Mouse (Mus musculus) embryonic facial prominence, embryonic 13.5 days (tissue): Measurements from ENCODE around the gene Gbx1. TPM values are rescaled to one million over a fixed set of nuclear protein-coding genes. Genes with fewer than 3 reads are reported as not detected.
A peak's percentile ranks its signal among the peaks of the same experiment; 100 is the strongest.

ENCODE experiments used
- ATAC-seq: fragments of 200-750 bp; cut with Nextera tagmentation; 2 replicates; pipeline ENCODE4 v1.8.0; 2017; ENCODE audit warnings: low read depth; ENCODE audit not compliant: insufficient number of reproducible peaks, insufficient read depth, low FRiP score, low TSS enrichment
- H3K27ac ChIP-seq: fragments of 300-500 bp; sonication (generic); 2 replicates; pipeline ENCODE4 v1.5.1; 2015; ENCODE audit warnings: moderate library complexity, mild to moderate bottlenecking, inconsistent platforms
- H3K27me3 ChIP-seq: fragments of 300-500 bp; sonication (generic); 2 replicates; pipeline ENCODE4 v1.6.1; 2015; ENCODE audit warnings: mild to moderate bottlenecking, inconsistent platforms
- H3K36me3 ChIP-seq: fragments of 300-500 bp; sonication (generic); 2 replicates; pipeline ENCODE4 v1.6.1; 2015; ENCODE audit warnings: mild to moderate bottlenecking, inconsistent platforms
- H3K4me1 ChIP-seq: fragments of 300-500 bp; sonication (generic); 2 replicates; pipeline ENCODE4 v1.6.1; 2015; ENCODE audit warnings: inconsistent platforms
- H3K4me2 ChIP-seq: fragments of 300-500 bp; sonication (generic); 2 replicates; pipeline ENCODE4 v1.6.1; 2015; ENCODE audit warnings: moderate library complexity, mild to moderate bottlenecking, inconsistent platforms
- H3K4me3 ChIP-seq: fragments of 300-500 bp; sonication (generic); 2 replicates; pipeline ENCODE4 v1.5.1; 2015; ENCODE audit warnings: mild to moderate bottlenecking, inconsistent platforms
- H3K9ac ChIP-seq: fragments of 300-500 bp; sonication (generic); 2 replicates; pipeline ENCODE4 v1.6.1; 2015; ENCODE audit warnings: mild to moderate bottlenecking, inconsistent platforms
- H3K9me3 ChIP-seq: fragments of 300-500 bp; sonication (generic); 2 replicates; pipeline ENCODE4 v1.6.1; 2016; ENCODE audit warnings: inconsistent platforms
- WGBS: fragments of 180-500 bp; shearing (Covaris S2); methylation state at CpG from one replicate; pipeline ENCODE4 v1.1.7; 2015; ENCODE audit warnings: mixed read lengths; 5-methylcytosine and 5-hydroxymethylcytosine counted together
- polyA plus RNA-seq: library from polyadenylated mRNA; unstranded; fragments of >200 nt; fragmentation: Nextera tagmentation; extraction: Ambion mirVana; gene quantifications from 2 replicates; pipeline ENCODE4 v1.2.1, GENCODE M21; 2015

Gbx1 gene
- polyA plus RNA-seq, 1 experiment from 2014 or later: 0.11 TPM

DNA sequence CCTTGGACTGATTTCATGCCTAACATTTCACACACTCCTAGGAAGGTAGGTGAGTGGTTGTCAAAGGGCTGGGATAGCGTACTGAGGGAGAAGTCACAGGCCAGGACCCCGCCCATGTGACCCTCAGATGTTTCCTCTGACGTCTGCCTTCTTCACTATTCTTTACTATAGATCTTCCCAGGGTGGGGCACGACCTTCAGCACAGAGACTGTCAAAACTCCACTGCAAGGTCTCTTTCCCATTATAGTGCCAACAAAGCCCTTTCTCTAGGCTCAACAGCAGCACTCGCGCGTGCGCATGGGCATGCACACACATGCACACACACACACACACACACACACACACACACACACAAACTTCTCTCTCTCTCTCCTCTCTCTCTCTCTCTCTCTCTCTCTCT, 3.2 kb downstream of the Gbx1 start:
- peaks cover 91% of the 10 kb centered on the region for H3K27me3 ChIP-seq
- ATAC-seq: no peak
- no peak overlapping the region for H3K4me2 ChIP-seq
- H3K27ac ChIP-seq: no peak overlapping the region
- no peaks in the 10 kb centered on the region for H3K9me3 ChIP-seq
- no peak overlapping the region for H3K4me3 ChIP-seq
- 40% methylated on average over 8 of the region's 8 CpGs for WGBS
- peaks cover 15% of the 10 kb centered on the region for H3K4me1 ChIP-seq
- no peak overlapping the region for H3K9ac ChIP-seq
- no peaks in the 10 kb centered on the region for H3K36me3 ChIP-seq

DNA sequence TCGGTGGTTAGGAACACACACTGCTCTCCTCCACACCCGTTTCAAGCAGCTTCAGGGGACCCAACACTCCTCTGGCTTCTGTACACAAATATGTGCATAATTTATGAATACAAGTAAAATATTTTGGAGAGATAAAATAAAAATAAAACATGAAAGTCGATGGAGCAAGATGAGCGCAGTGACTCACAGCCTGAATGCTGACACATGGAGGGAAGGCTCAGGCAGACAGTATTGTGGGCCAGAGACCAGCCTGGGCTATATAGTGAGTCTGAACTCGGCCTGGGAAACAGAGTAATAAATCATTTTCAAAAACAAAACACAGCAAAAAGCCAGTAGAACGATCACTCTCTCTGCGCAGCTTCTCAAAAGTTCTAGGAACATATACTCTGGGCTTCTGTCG, 5.6 kb downstream of the Gbx1 start:
- ATAC-seq: no peak
- Histone ChIP-seq H3K4me3 (no peak overlapping the region), H3K27me3 (peaks cover 85% of the 10 kb centered on the region), H3K9ac (no peak overlapping the region), H3K27ac (no peak overlapping the region), H3K4me1 (peaks cover 11% of the 10 kb centered on the region), H3K36me3 (no peaks in the 10 kb centered on the region), H3K4me2 (no peak overlapping the region), H3K9me3 (no peaks in the 10 kb centered on the region)
- WGBS: 67% methylated on average over 8 of the region's 8 CpGs

DNA sequence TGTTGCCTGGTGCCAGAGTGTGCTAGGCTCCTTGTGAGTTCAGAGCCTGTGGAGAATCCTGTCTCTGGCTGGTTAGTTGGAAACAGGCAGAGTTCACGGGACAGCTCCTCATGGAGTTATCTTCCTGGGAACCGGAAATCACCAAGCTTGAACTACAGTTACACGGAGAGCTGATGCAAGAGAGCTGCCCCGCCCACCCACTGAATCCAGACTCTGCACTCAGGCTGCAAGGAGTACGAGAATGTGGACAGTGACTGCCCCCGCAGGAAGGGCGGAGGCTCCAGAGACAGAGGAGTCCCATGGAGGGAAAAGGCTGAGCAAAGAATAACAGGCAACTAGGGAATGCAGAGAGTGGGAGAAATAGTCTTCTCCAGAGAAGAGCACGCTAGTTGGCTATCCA, 14.7 kb downstream of the Gbx1 start:
- H3K4me1 ChIP-seq: peaks cover 10% of the 10 kb centered on the region
- no peaks in the 10 kb centered on the region for H3K36me3 ChIP-seq
- peaks cover 10% of the 10 kb centered on the region; the same call in 1 of the 2 replicates for H3K27me3 ChIP-seq
- H3K9me3 ChIP-seq: no peaks in the 10 kb centered on the region
- no peak overlapping the region for H3K4me3 ChIP-seq
- no peak overlapping the region for H3K9ac ChIP-seq
- H3K4me2 ChIP-seq: no peak overlapping the region
- no peak overlapping the region for H3K27ac ChIP-seq
- 39% methylated on average over 8 of the region's 8 CpGs for WGBS
- no peak for ATAC-seq

DNA sequence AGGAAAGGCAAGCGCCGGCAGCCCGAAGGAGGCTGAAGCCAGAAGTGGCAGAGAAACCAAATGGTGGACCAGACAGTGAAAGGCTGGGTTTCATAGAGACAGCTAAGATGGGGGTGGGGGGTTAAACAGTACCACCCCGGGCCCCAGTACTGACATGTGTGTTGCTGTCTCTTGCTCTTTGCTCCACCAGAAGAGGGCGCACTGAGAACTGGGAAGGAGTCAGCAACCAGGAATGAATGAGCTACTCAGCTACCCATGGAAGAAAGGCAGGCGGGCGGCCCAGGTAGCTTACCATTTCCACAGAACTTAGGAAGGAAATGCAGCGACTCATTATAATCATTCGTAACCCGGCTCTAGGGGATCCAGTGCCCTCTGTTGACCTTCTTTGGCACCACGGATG, 16.4 kb downstream of the Gbx1 start:
- H3K4me3 ChIP-seq: no peak overlapping the region
- no peak overlapping the region for H3K4me2 ChIP-seq
- no peak for ATAC-seq
- no peak overlapping the region for H3K9ac ChIP-seq
- H3K27me3 ChIP-seq: peaks cover 9% of the 10 kb centered on the region
- WGBS: 45% methylated on average over 11 of the region's 11 CpGs
- no peaks in the 10 kb centered on the region for H3K9me3 ChIP-seq
- no peak overlapping the region for H3K27ac ChIP-seq
- H3K4me1 ChIP-seq: peaks cover 10% of the 10 kb centered on the region
- no peaks in the 10 kb centered on the region for H3K36me3 ChIP-seq

DNA sequence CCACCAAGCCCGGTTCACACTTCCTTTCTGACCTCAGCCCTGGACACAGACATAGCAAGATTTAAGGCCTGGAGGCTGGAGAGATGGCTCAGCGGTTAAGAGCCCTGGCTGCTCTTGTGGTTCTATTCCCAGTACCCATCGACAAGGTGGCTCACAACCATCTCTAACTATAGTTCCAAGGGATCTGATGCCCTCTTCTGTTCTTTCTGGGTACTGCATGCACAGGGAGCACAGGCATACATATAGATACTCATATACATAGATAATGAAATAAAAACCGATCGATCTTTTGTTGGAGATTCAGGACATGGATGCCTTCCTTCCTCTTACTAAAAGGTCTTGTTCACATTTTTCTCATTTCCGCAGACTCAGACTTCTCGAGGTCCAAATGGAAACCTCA, 18.6 kb downstream of the Gbx1 start:
- no peak for ATAC-seq

DNA sequence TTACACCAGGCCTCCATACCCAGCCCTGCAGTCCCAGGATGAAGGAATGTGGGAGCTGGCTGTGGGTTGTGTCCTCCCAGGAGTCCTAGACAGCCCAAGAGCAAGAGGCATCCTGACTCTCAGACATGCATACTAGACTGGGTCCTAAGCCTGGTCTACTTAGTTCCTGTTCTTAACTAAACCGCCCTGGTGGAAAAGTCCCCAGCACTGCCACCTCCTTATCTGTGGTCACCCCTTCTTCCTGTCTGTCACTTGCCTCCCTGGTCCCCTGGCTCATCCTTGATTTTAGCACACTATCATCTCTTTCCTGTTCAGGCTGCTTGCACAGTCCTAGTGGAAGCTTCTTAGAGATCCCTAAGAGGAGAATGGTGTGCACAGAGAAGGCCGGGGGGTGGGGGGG, 21.5 kb downstream of the Gbx1 start:
- Histone ChIP-seq H3K4me3 (no peak overlapping the region), H3K9me3 (no peaks in the 10 kb centered on the region), H3K27ac (no peak overlapping the region), H3K4me1 (peaks cover 18% of the 10 kb centered on the region), H3K27me3 (peaks cover 38% of the 10 kb centered on the region), H3K4me2 (no peak overlapping the region), H3K9ac (no peak overlapping the region), H3K36me3 (peaks cover 25% of the 10 kb centered on the region)
- 58% methylated on average over 2 of the region's 2 CpGs for WGBS
- ATAC-seq: no peak

More for the DNA sequence above, 18.6 kb downstream of the Gbx1 start:
- H3K27me3 ChIP-seq: peaks cover 32% of the 10 kb centered on the region
- no peaks in the 10 kb centered on the region for H3K9me3 ChIP-seq
- H3K4me3 ChIP-seq: no peak overlapping the region
- no peak overlapping the region for H3K9ac ChIP-seq
- H3K4me2 ChIP-seq: no peak overlapping the region
- 89% methylated on average over 7 of the region's 7 CpGs for WGBS
- no peak overlapping the region for H3K27ac ChIP-seq
- H3K36me3 ChIP-seq: no peaks in the 10 kb centered on the region
- peaks cover 22% of the 10 kb centered on the region for H3K4me1 ChIP-seq

DNA sequence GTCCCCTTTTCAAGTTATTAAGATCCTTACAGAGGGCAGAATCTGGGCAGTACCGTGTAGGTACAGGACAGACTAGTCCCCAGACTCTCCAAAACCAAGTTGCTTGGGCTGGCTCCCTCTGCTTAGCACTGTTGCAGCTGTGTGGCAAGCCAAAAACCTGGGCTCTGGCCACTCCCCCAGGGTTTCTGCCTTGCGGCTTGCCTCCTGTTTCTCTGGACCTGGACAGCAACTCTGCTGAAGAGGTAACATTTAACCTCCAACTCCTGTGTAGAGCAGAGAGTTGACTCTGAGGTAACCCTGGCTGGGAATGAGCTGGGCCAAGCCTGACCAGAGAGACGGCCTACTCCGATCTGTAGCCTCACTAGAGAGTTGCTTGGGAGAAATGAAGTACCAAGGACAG, 24.2 kb downstream of the Gbx1 start:
- H3K27ac ChIP-seq: no peak overlapping the region
- no peak overlapping the region for H3K4me2 ChIP-seq
- H3K9ac ChIP-seq: no peak overlapping the region
- H3K36me3 ChIP-seq: peaks cover 53% of the 10 kb centered on the region
- WGBS: 64% methylated on average over 4 of the region's 4 CpGs
- no peak overlapping the region for H3K4me3 ChIP-seq
- peaks cover 38% of the 10 kb centered on the region for H3K27me3 ChIP-seq
- H3K4me1 ChIP-seq: peaks cover 17% of the 10 kb centered on the region
- no peak for ATAC-seq
- no peaks in the 10 kb centered on the region for H3K9me3 ChIP-seq

DNA sequence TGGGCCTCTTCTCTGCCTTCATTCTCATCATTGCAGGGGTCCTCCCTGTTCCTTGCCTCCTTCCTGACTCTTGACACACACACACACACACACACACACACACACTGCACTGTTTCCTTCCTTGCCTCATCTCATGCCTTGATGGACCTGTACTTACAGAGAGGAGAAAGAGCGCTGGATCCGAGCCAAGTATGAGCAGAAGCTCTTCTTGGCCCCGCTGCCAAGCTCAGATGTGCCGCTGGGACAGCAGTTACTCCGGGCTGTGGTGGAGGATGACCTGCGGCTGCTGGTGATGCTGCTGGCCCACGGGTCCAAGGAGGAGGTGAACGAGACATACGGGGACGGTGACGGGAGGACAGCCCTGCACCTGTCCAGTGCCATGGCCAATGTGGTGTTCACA, 26.2 kb downstream of the Gbx1 start:
- Histone ChIP-seq H3K4me3 (no peak overlapping the region), H3K27ac (no peak overlapping the region), H3K9me3 (no peaks in the 10 kb centered on the region), H3K27me3 (peaks cover 30% of the 10 kb centered on the region), H3K4me1 (peaks cover 24% of the 10 kb centered on the region), H3K4me2 (no peak overlapping the region), H3K9ac (no peak overlapping the region), H3K36me3 (peaks cover 72% of the 10 kb centered on the region)
- no peak for ATAC-seq
- WGBS: 86% methylated on average over 11 of the region's 11 CpGs

DNA sequence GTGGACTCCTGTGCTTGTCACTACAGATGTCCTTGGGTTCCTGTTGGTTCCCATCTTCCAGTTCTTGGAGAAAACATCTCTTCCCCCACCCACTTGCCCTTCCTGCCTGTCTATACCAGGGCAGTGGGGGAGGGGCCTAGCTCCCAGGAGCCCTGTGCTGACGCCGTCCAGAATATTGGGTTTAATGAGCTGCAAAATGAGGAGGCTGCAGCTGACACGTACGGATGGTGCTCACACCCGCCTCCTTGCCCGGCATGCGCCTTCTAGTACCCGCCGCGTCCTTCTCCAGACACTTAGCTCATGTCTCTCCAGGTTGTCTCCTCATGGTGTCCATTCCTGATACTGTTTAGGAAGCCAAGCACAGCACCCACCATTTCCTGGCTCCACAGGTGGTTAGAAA, 27.9 kb downstream of the Gbx1 start:
- H3K4me2 ChIP-seq: no peak overlapping the region
- 82% methylated on average over 10 of the region's 10 CpGs for WGBS
- H3K9me3 ChIP-seq: no peaks in the 10 kb centered on the region
- H3K27me3 ChIP-seq: peaks cover 13% of the 10 kb centered on the region
- H3K9ac ChIP-seq: no peak overlapping the region
- ATAC-seq: no peak
- peaks cover 15% of the 10 kb centered on the region for H3K4me1 ChIP-seq
- H3K27ac ChIP-seq: no peak overlapping the region
- peaks cover 88% of the 10 kb centered on the region for H3K36me3 ChIP-seq
- no peak overlapping the region for H3K4me3 ChIP-seq

DNA sequence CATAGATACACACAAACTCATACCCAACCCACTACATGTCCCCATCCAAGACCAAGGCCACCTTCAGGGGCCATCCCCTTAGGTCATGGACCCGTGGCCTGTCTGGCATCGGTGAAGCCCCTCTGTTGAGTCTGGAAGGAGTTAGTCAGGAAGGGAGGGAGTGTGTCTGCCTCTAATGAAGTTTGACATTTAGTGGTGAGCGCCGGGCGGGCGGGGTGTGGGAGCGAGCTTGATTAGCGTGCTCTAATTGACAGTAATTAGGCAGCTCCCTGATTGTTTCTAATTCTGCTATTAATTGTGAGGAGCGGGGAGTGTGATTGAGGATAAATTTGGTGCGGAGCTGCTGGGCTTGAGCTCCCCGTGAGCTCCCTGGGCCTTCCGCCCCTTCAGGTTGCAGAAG, 29.5 kb downstream of the Gbx1 start:
- 49% methylated on average over 12 of the region's 12 CpGs for WGBS
- Histone ChIP-seq H3K4me1 (peaks cover 11% of the 10 kb centered on the region), H3K36me3 (peaks cover 98% of the 10 kb centered on the region)

DNA sequence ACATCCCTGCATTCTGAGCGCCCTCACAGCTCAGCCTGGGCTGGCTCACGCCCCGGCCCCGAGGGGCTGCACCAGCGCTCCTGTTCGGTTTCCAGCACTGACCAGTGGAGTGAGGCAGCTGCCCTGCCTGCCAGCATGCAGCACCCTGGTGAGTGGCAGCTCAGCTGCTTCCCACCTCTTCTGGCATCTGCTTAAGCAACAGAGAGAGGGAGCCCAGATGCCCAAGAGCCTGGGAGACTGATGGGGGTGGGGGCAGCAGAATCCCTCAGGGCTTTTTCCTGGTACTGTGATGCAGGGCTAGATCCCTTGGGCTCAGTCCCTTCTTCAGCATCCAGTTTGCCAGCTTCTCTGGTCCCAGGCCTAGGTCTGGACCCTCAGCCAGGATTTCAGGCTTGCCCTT, 30.2 kb downstream of the Gbx1 start:
- ATAC-seq: no peak
- H3K9ac ChIP-seq: peak overlapping the region; percentile 16; the same call in 1 of the 2 replicates

More for the DNA sequence above, 29.5 kb downstream of the Gbx1 start:
- no peak overlapping the region for H3K4me3 ChIP-seq
- ATAC-seq: no peak
- H3K9me3 ChIP-seq: no peaks in the 10 kb centered on the region
- H3K4me2 ChIP-seq: no peak overlapping the region
- H3K27ac ChIP-seq: no peak overlapping the region
- H3K27me3 ChIP-seq: no peaks in the 10 kb centered on the region
- no peak overlapping the region for H3K9ac ChIP-seq

DNA sequence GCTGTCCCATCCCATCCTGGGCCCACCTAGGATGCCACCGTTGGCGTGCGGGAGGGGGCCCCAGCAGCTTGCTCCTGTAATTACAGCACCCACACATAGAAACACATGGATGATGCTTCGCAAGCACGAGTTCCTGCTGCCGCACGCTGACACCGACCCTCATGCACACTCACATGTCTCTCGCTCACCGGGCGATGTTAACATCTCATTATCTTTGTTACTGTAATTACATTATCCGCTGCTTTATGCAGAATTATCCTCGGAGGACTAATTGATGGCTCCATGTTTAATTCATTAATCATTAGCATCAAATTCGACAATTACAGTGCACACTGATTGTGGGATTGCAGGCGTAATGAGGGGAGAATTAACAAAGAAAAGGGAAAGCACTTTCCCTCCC, 32.0 kb downstream of the Gbx1 start:
- ATAC-seq: no peak
- Histone ChIP-seq H3K36me3 (peaks cover 98% of the 10 kb centered on the region), H3K9me3 (no peaks in the 10 kb centered on the region), H3K27ac (no peak overlapping the region), H3K27me3 (no peaks in the 10 kb centered on the region), H3K4me1 (peaks cover 9% of the 10 kb centered on the region), H3K4me2 (no peak overlapping the region), H3K9ac (no peak overlapping the region), H3K4me3 (no peak overlapping the region)
- 75% methylated on average over 15 of the region's 15 CpGs for WGBS

More for the DNA sequence above, 30.2 kb downstream of the Gbx1 start:
- Histone ChIP-seq H3K4me3 (no peak overlapping the region), H3K4me2 (no peak overlapping the region), H3K27me3 (no peaks in the 10 kb centered on the region), H3K36me3 (peaks cover 98% of the 10 kb centered on the region), H3K9me3 (no peaks in the 10 kb centered on the region), H3K4me1 (peaks cover 11% of the 10 kb centered on the region), H3K27ac (no peak overlapping the region)
- 36% methylated on average over 6 of the region's 6 CpGs for WGBS
